Mouse (Mus musculus): ENCODE measurements around the gene Cmtm1. TPM values are rescaled to one million over a fixed set of nuclear protein-coding genes. Genes with fewer than 3 reads are reported as not detected.
"Not testable (repeated sequence)": the region's sequence is repeated elsewhere in the genome, so short reads cannot be mapped to it uniquely, and the experiment has no call there.

The Cmtm1 gene
- polyA plus RNA-seq, 1 experiment from 2014 or later, result not detected

- DNase-seq (ENCODE audit: low spot score) (no peak), ATAC-seq (replicated peaks; ENCODE audit: low FRiP score, low read depth) (no peak)
- no peak for TF ChIP-seq CTCF (IDR thresholded peaks at IDR 0.05; ENCODE audit: low read depth)
- no peak overlapping the region for H3K4me3 ChIP-seq (replicated peaks; ENCODE audit: low read depth, low read length)
- WGBS, result 84% methylated on average over 11 of the region's 11 CpGs
- no peaks in the 10 kb centered on the region for H3K4me1 ChIP-seq (replicated peaks; ENCODE audit: insufficient read depth, low read length)
- no peak overlapping the region for H3K4me2 ChIP-seq (ENCODE audit: low read length)
- H3K27me3 ChIP-seq (ENCODE audit: insufficient read depth, low read length), result no peaks in the 10 kb centered on the region
- no peaks in the 10 kb centered on the region for H3K9me3 ChIP-seq (replicated peaks; ENCODE audit: low read length)
- H3K9ac ChIP-seq (ENCODE audit: low read depth, low read length), result no peak overlapping the region
- H3K36me3 ChIP-seq (ENCODE audit: insufficient read depth, low read length), result no peaks in the 10 kb centered on the region
- no peak overlapping the region for H3K27ac ChIP-seq
Measured at GRCm38 (mm10) chr8:104304962-104305361, 5.0 kb downstream of the Cmtm1 start.

GRCm38 (mm10) chr8:104302536-104302935 lies 7.4 kb downstream of the Cmtm1 start:
- H3K36me3 ChIP-seq (ENCODE audit: insufficient read depth, low read length); H3K9ac ChIP-seq (ENCODE audit: low read depth, low read length); H3K4me3 ChIP-seq (replicated peaks; ENCODE audit: low read depth, low read length); H3K4me2 ChIP-seq (ENCODE audit: low read length); H3K27me3 ChIP-seq (ENCODE audit: insufficient read depth, low read length); H3K27ac ChIP-seq; H3K9me3 ChIP-seq (replicated peaks; ENCODE audit: low read length); ATAC-seq (replicated peaks; ENCODE audit: low FRiP score, low read depth); DNase-seq (ENCODE audit: low spot score); H3K4me1 ChIP-seq (replicated peaks; ENCODE audit: insufficient read depth, low read length): not testable (repeated sequence)
- 88% methylated on average over 4 of the region's 4 CpGs for WGBS

GRCm38 (mm10) chr8:104301577-104301976 lies 8.4 kb downstream of the Cmtm1 start:
- 17% methylated on average over 3 of the region's 3 CpGs for WGBS

GRCm38 (mm10) chr8:104294396-104294795 lies 15.5 kb downstream of the Cmtm1 start:
- DNase-seq (ENCODE audit: low spot score) (no peak), ATAC-seq (replicated peaks; ENCODE audit: low FRiP score, low read depth) (no peak)
- no peak for TF ChIP-seq CTCF (IDR thresholded peaks at IDR 0.05; ENCODE audit: low read depth)
- H3K27me3 ChIP-seq (ENCODE audit: insufficient read depth, low read length), result no peaks in the 10 kb centered on the region
- no peaks in the 10 kb centered on the region for H3K4me1 ChIP-seq (replicated peaks; ENCODE audit: insufficient read depth, low read length)
- no peak overlapping the region for H3K27ac ChIP-seq
- H3K4me2 ChIP-seq (ENCODE audit: low read length), result no peak overlapping the region
- H3K9ac ChIP-seq (ENCODE audit: low read depth, low read length), result no peak overlapping the region
- no peaks in the 10 kb centered on the region for H3K36me3 ChIP-seq (ENCODE audit: insufficient read depth, low read length)
- H3K4me3 ChIP-seq (replicated peaks; ENCODE audit: low read depth, low read length), result no peak overlapping the region
- 80% methylated on average over 1 of the region's 1 CpGs for WGBS
- no peaks in the 10 kb centered on the region for H3K9me3 ChIP-seq (replicated peaks; ENCODE audit: low read length)

More at GRCm38 (mm10) chr8:104301577-104301976, 8.4 kb downstream of the Cmtm1 start:
- H3K4me1 ChIP-seq (replicated peaks; ENCODE audit: insufficient read depth, low read length); H3K9me3 ChIP-seq (replicated peaks; ENCODE audit: low read length); H3K36me3 ChIP-seq (ENCODE audit: insufficient read depth, low read length); H3K4me2 ChIP-seq (ENCODE audit: low read length); H3K27me3 ChIP-seq (ENCODE audit: insufficient read depth, low read length); ATAC-seq (replicated peaks; ENCODE audit: low FRiP score, low read depth); H3K27ac ChIP-seq; H3K4me3 ChIP-seq (replicated peaks; ENCODE audit: low read depth, low read length); H3K9ac ChIP-seq (ENCODE audit: low read depth, low read length): not testable (repeated sequence)
- DNase-seq (ENCODE audit: low spot score), result peak; percentile 27

- not testable (repeated sequence) for H3K4me1 ChIP-seq (replicated peaks; ENCODE audit: insufficient read depth, low read length); ATAC-seq (replicated peaks; ENCODE audit: low FRiP score, low read depth)
- 85% methylated on average over 12 of the region's 12 CpGs for WGBS
Measured at GRCm38 (mm10) chr8:104293081-104293480, 16.9 kb downstream of the Cmtm1 start, which contains the start of gene Cmtm2a. Gene Cmtm2a, minus strand, starts transcription at chr8:104293181.

GRCm38 (mm10) chr8:104268937-104269440 lies 41.0 kb downstream of the Cmtm1 start:
- H3K9ac ChIP-seq (ENCODE audit: low read depth, low read length), result no peak overlapping the region
- no peak overlapping the region for H3K4me2 ChIP-seq (ENCODE audit: low read length)
- no peak for DNase-seq (ENCODE audit: low spot score)
- H3K4me1 ChIP-seq (replicated peaks; ENCODE audit: insufficient read depth, low read length), result no peaks in the 10 kb centered on the region
- H3K4me3 ChIP-seq (replicated peaks; ENCODE audit: low read depth, low read length), result no peak overlapping the region
- no peak overlapping the region for H3K27ac ChIP-seq
- no peak for TF ChIP-seq CTCF (IDR thresholded peaks at IDR 0.05; ENCODE audit: low read depth)
- ATAC-seq (replicated peaks; ENCODE audit: low FRiP score, low read depth), result no peak
- H3K27me3 ChIP-seq (ENCODE audit: insufficient read depth, low read length), result no peaks in the 10 kb centered on the region
- H3K36me3 ChIP-seq (ENCODE audit: insufficient read depth, low read length), result no peaks in the 10 kb centered on the region
- H3K9me3 ChIP-seq (replicated peaks; ENCODE audit: low read length), result no peaks in the 10 kb centered on the region
- 81% methylated on average over 6 of the region's 6 CpGs for WGBS

More at GRCm38 (mm10) chr8:104293081-104293480, 16.9 kb downstream of the Cmtm1 start, which contains the start of gene Cmtm2a:
- not testable (repeated sequence) for H3K36me3 ChIP-seq (ENCODE audit: insufficient read depth, low read length); H3K4me3 ChIP-seq (replicated peaks; ENCODE audit: low read depth, low read length); H3K9me3 ChIP-seq (replicated peaks; ENCODE audit: low read length); H3K4me2 ChIP-seq (ENCODE audit: low read length); H3K27me3 ChIP-seq (ENCODE audit: insufficient read depth, low read length); H3K9ac ChIP-seq (ENCODE audit: low read depth, low read length); H3K27ac ChIP-seq; DNase-seq (ENCODE audit: low spot score)

- H3K4me1 ChIP-seq (replicated peaks; ENCODE audit: insufficient read depth, low read length), result no peaks in the 10 kb centered on the region
- no peaks in the 10 kb centered on the region for H3K36me3 ChIP-seq (ENCODE audit: insufficient read depth, low read length)
- no peak overlapping the region for H3K9ac ChIP-seq (ENCODE audit: low read depth, low read length)
- no peak overlapping the region for H3K4me3 ChIP-seq (replicated peaks; ENCODE audit: low read depth, low read length)
- DNase-seq (ENCODE audit: low spot score), result no peak
- no peak for TF ChIP-seq CTCF (IDR thresholded peaks at IDR 0.05; ENCODE audit: low read depth)
- ATAC-seq (replicated peaks; ENCODE audit: low FRiP score, low read depth), result no peak
- no peaks in the 10 kb centered on the region for H3K9me3 ChIP-seq (replicated peaks; ENCODE audit: low read length)
- H3K27ac ChIP-seq, result no peak overlapping the region
- no peak overlapping the region for H3K4me2 ChIP-seq (ENCODE audit: low read length)
- H3K27me3 ChIP-seq (ENCODE audit: insufficient read depth, low read length), result no peaks in the 10 kb centered on the region
Measured at GRCm38 (mm10) chr8:104268368-104268767, 41.6 kb downstream of the Cmtm1 start.

- DNase-seq (ENCODE audit: low spot score); H3K27ac ChIP-seq; H3K36me3 ChIP-seq (ENCODE audit: insufficient read depth, low read length); H3K4me2 ChIP-seq (ENCODE audit: low read length); H3K9me3 ChIP-seq (replicated peaks; ENCODE audit: low read length); H3K4me3 ChIP-seq (replicated peaks; ENCODE audit: low read depth, low read length); H3K27me3 ChIP-seq (ENCODE audit: insufficient read depth, low read length); ATAC-seq (replicated peaks; ENCODE audit: low FRiP score, low read depth); H3K4me1 ChIP-seq (replicated peaks; ENCODE audit: insufficient read depth, low read length); H3K9ac ChIP-seq (ENCODE audit: low read depth, low read length): not testable (repeated sequence)
- WGBS, result 98% methylated on average over 22 of the region's 22 CpGs
Measured at GRCm38 (mm10) chr8:104264271-104264935, 45.5 kb downstream of the Cmtm1 start.

- H3K9ac ChIP-seq (ENCODE audit: low read depth, low read length); DNase-seq (ENCODE audit: low spot score); H3K27ac ChIP-seq; H3K4me2 ChIP-seq (ENCODE audit: low read length); ATAC-seq (replicated peaks; ENCODE audit: low FRiP score, low read depth); H3K4me3 ChIP-seq (replicated peaks; ENCODE audit: low read depth, low read length); H3K4me1 ChIP-seq (replicated peaks; ENCODE audit: insufficient read depth, low read length); H3K9me3 ChIP-seq (replicated peaks; ENCODE audit: low read length); H3K27me3 ChIP-seq (ENCODE audit: insufficient read depth, low read length): not testable (repeated sequence)
- H3K36me3 ChIP-seq (ENCODE audit: insufficient read depth, low read length), result peaks cover 12% of the 10 kb centered on the region
- 96% methylated on average over 5 of the region's 5 CpGs for WGBS
Measured at GRCm38 (mm10) chr8:104261802-104262201, 48.1 kb downstream of the Cmtm1 start.

Data from kidney, postnatal 0 days (tissue).